Mouse (Mus musculus) hindbrain, postnatal 0 days (tissue): ENCODE results near the gene Bcas2. TPM values are rescaled to one million over a fixed set of nuclear protein-coding genes. Genes with fewer than 3 reads are reported as not detected.

Experiments
- ATAC-seq: fragments of 200-750 bp; cut with Nextera tagmentation; 2 replicates; pipeline ENCODE4 v1.8.0; 2017; ENCODE audit warnings: mild to moderate bottlenecking, moderate TSS enrichment, moderate library complexity
- DNase-seq: peaks from one replicate; pipeline ENCODE4 v3.0.0-alpha.2; 2015; ENCODE audit warnings: low spot score
- H3K27ac ChIP-seq: fragments of 300-500 bp; sonication (generic); 2 replicates; pipeline ENCODE4 v1.5.1; 2014; ENCODE audit warnings: mild to moderate bottlenecking
- H3K27me3 ChIP-seq: fragments of 300-500 bp; sonication (generic); 2 replicates; pipeline ENCODE4 v1.6.1; 2014; ENCODE audit warnings: low read length, mixed read lengths; ENCODE audit not compliant: insufficient read depth
- H3K36me3 ChIP-seq: fragments of 300-500 bp; sonication (generic); 2 replicates; pipeline ENCODE4 v1.6.1; 2014; ENCODE audit warnings: low read length, mixed read lengths; ENCODE audit not compliant: insufficient read depth
- H3K4me1 ChIP-seq: fragments of 300-500 bp; sonication (generic); 2 replicates; pipeline ENCODE4 v1.6.1; 2014; ENCODE audit warnings: antibody characterized with exemption, low read length, mixed read lengths; ENCODE audit not compliant: insufficient read depth
- H3K4me2 ChIP-seq: fragments of 300-500 bp; sonication (generic); 2 replicates; pipeline ENCODE4 v1.6.1; 2014; ENCODE audit warnings: low read depth, mild to moderate bottlenecking, low read length, moderate library complexity, mixed read lengths
- H3K4me3 ChIP-seq: fragments of 300-500 bp; sonication (generic); 2 replicates; pipeline ENCODE4 v1.5.1; 2014; ENCODE audit warnings: low read length
- H3K9ac ChIP-seq: fragments of 300-500 bp; sonication (generic); replicated peaks from 2 replicates; pipeline ENCODE4 v1.6.1; 2014; ENCODE audit warnings: mild to moderate bottlenecking, low read length, moderate library complexity, mixed read lengths
- H3K9me3 ChIP-seq: fragments of 300-500 bp; sonication (generic); 2 replicates; pipeline ENCODE4 v1.6.1; 2016; ENCODE audit warnings: low read length, mixed read lengths
- CTCF ChIP-seq: IDR thresholded peaks from 2 replicates; pipeline ENCODE4 v1.5.1; 2016; ENCODE audit warnings: antibody characterized with exemption, control low read depth, low read depth
- WGBS: fragments of 180-500 bp; shearing (Covaris S2); extraction: QIAGEN DNeasy Blood & Tissue Kit; methylation state at CpG from one replicate; pipeline ENCODE4 v1.1.7; 2014; 5-methylcytosine and 5-hydroxymethylcytosine counted together
- polyA plus RNA-seq: library from polyadenylated mRNA; unstranded; fragments of >200 nt; fragmentation: Nextera tagmentation; extraction: Ambion mirVana; gene quantifications from 2 replicates; pipeline ENCODE4 v1.2.1, GENCODE M21; 2015
- total RNA-seq: library from RNA; depleted of rRNA; stranded (reverse); fragments of >200 nt; gene quantifications from 2 replicates; pipeline ENCODE4 v1.2.3, GENCODE M21; 2014; rRNA removed

The Bcas2 gene
- total and polyA plus RNA-seq, 2 experiments from 2014 or later: 60.7 to 204 TPM

- H3K36me3 ChIP-seq: no peaks in the 10 kb centered on the region
- ATAC-seq (no peak), DNase-seq (no peak)
- H3K9me3 ChIP-seq: peaks cover 8% of the 10 kb centered on the region
- no peak for TF ChIP-seq CTCF
- H3K9ac ChIP-seq: no peak overlapping the region
- no peak overlapping the region for H3K27ac ChIP-seq
- no peaks in the 10 kb centered on the region for H3K27me3 ChIP-seq
- H3K4me3 ChIP-seq: no peak overlapping the region
- H3K4me1 ChIP-seq: no peaks in the 10 kb centered on the region
- no peak overlapping the region for H3K4me2 ChIP-seq
- WGBS: 81% methylated on average over 12 of the region's 12 CpGs
These were observed 52.8 kb downstream of the Bcas2 start for GRCm38 (mm10) chr3:103224231-103224765.

- Histone ChIP-seq H3K9ac (no peak overlapping the region), H3K4me2 (no peak overlapping the region), H3K4me1 (no peaks in the 10 kb centered on the region), H3K4me3 (no peak overlapping the region), H3K27ac (no peak overlapping the region), H3K36me3 (no peaks in the 10 kb centered on the region), H3K27me3 (no peaks in the 10 kb centered on the region), H3K9me3 (peaks cover 8% of the 10 kb centered on the region)
- no peak for DNase-seq
- 95% methylated on average over 1 of the region's 1 CpGs for WGBS
- no peak for TF ChIP-seq CTCF
- ATAC-seq: no peak
These were observed 56.3 kb downstream of the Bcas2 start for GRCm38 (mm10) chr3:103227729-103228128.

Other genes with a start within 250 kb of the Bcas2 start
- gene Sycp1, start 235.6 kb upstream of the Bcas2 start, total RNA-seq: not detected in 2 replicates
- 0.08 TPM in 1 of 2 replicates, not detected in the other for gene Sycp1, start 235.6 kb upstream of the Bcas2 start, polyA plus RNA-seq
- not detected in 2 replicates for gene Nr1h5, start 207.5 kb upstream of the Bcas2 start, total RNA-seq
- gene Nr1h5, start 207.5 kb upstream of the Bcas2 start, polyA plus RNA-seq: not detected in 2 replicates
- 25.9 and 30.8 TPM in 2 replicates for gene Sike1, start 175.9 kb upstream of the Bcas2 start, total RNA-seq
- gene Sike1, start 175.9 kb upstream of the Bcas2 start, polyA plus RNA-seq: 43.5 and 45.7 TPM in 2 replicates
- 215 and 224 TPM in 2 replicates for gene Csde1, start 151.2 kb upstream of the Bcas2 start, total RNA-seq
- gene Csde1, start 151.2 kb upstream of the Bcas2 start, polyA plus RNA-seq: 277 TPM in 2 replicates
- 47.8 and 53.6 TPM in 2 replicates for gene Nras, start 113.4 kb upstream of the Bcas2 start, total RNA-seq
- 67.1 and 73.7 TPM in 2 replicates for gene Nras, start 113.4 kb upstream of the Bcas2 start, polyA plus RNA-seq
- 0.07 and 2.6 TPM in 2 replicates for gene Ampd1, start 97.6 kb upstream of the Bcas2 start, total RNA-seq
- not detected in 2 replicates for gene Ampd1, start 97.6 kb upstream of the Bcas2 start, polyA plus RNA-seq
- 0.94 and 1.7 TPM in 2 replicates for gene Dennd2c, start 69.1 kb upstream of the Bcas2 start, total RNA-seq
- 0.73 and 0.79 TPM in 2 replicates for gene Dennd2c, start 69.1 kb upstream of the Bcas2 start, polyA plus RNA-seq
- 45.9 and 63.3 TPM in 2 replicates for gene Trim33, start 107.6 kb downstream of the Bcas2 start, total RNA-seq
- gene Trim33, start 107.6 kb downstream of the Bcas2 start, polyA plus RNA-seq: 19.3 and 19.9 TPM in 2 replicates